Mouse (Mus musculus): ENCODE data around the gene Skint8. TPM values are rescaled to one million over a fixed set of nuclear protein-coding genes. Genes with fewer than 3 reads are reported as not detected.
"Not testable (repeated sequence)": the region's sequence is repeated elsewhere in the genome, so short reads cannot be mapped to it uniquely, and the experiment has no call there.

The Skint8 gene
- total RNA-seq (2022), result under 1 TPM in 1 of 4 experiments, not detected in 3; 0.11 TPM

GRCm38 (mm10) chr4:111919092-111919491, at the start of gene Skint8:
TSS of gene Skint8 (plus strand) at chr4:111919392.
- no peak for DNase-seq (ENCODE audit: low spot score in 2 of 2)

- DNase-seq (ENCODE audit: low spot score in 2 of 2), result no peak
These were observed 38.9 kb upstream of the Skint8 start for GRCm38 (mm10) chr4:111880112-111880875.

- DNase-seq (ENCODE audit: low spot score in 2 of 2), result no peak
These were observed 35.6 kb upstream of the Skint8 start for GRCm38 (mm10) chr4:111883543-111883942.

- peak; percentile 43 to 72 for DNase-seq (ENCODE audit: low spot score in 2 of 2)
These were observed 33.2 kb upstream of the Skint8 start for GRCm38 (mm10) chr4:111886018-111886417.

- peak; percentile 62 to 82 for DNase-seq (ENCODE audit: low spot score in 2 of 2)
These were observed 32.6 kb upstream of the Skint8 start for GRCm38 (mm10) chr4:111886607-111887006.

GRCm38 (mm10) chr4:111892138-111892537, 27.1 kb upstream of the Skint8 start:
- no peak for DNase-seq (ENCODE audit: low spot score in 2 of 2)

- no peak for DNase-seq (ENCODE audit: low spot score in 2 of 2)
These were observed 21.4 kb upstream of the Skint8 start for GRCm38 (mm10) chr4:111897755-111898154.

- no peak for DNase-seq (ENCODE audit: low spot score in 2 of 2)
These were observed 20.6 kb upstream of the Skint8 start for GRCm38 (mm10) chr4:111898566-111898965.

GRCm38 (mm10) chr4:111900491-111900890, 18.7 kb upstream of the Skint8 start:
- DNase-seq (ENCODE audit: low spot score in 2 of 2), result not testable (repeated sequence)

- no peak for DNase-seq (ENCODE audit: low spot score in 2 of 2)
These were observed 17.7 kb upstream of the Skint8 start for GRCm38 (mm10) chr4:111901473-111901872.

GRCm38 (mm10) chr4:111902775-111903174, 16.4 kb upstream of the Skint8 start, which contains the start of gene Slc5a9:
TSS of gene Slc5a9 (minus strand) at chr4:111902918.
- no peak for DNase-seq (ENCODE audit: low spot score in 2 of 2)

- no peak for DNase-seq (ENCODE audit: low spot score in 2 of 2)
These were observed 11.3 kb upstream of the Skint8 start for GRCm38 (mm10) chr4:111907926-111908325.

GRCm38 (mm10) chr4:111961309-111961708, 42.1 kb downstream of the Skint8 start:
- DNase-seq (ENCODE audit: low spot score in 2 of 2), result no peak

GRCm38 (mm10) chr4:111963241-111963640, 44.0 kb downstream of the Skint8 start:
- DNase-seq (ENCODE audit: low spot score in 2 of 2), result not testable (repeated sequence)

- no peak for DNase-seq (ENCODE audit: low spot score in 2 of 2)
These were observed 44.5 kb downstream of the Skint8 start for GRCm38 (mm10) chr4:111963669-111964068.

GRCm38 (mm10) chr4:111972623-111973022, 53.4 kb downstream of the Skint8 start, which contains the start of gene Skint7:
TSS of gene Skint7 (plus strand) at chr4:111972923.
- DNase-seq (ENCODE audit: low spot score in 2 of 2), result no peak

Other genes starting within 250 kb of the Skint8 start
- gene Spata6, start 199.4 kb upstream of the Skint8 start, total RNA-seq (2022), result 1 to 10 TPM; 3.6 to 6.3 (median 5.3) TPM
- gene Slc5a9, start 16.5 kb upstream of the Skint8 start, total RNA-seq (2022), result not detected
- gene Skint7, start 53.5 kb downstream of the Skint8 start, total RNA-seq (2022), result under 1 TPM; 0.33 to 0.78 (median 0.52) TPM
- gene Skint1, start 86.9 kb downstream of the Skint8 start, total RNA-seq (2022), result not detected
- not detected for gene Skint4, start 152.6 kb downstream of the Skint8 start, total RNA-seq (2022)

Measured in left cerebral cortex, adult 8-10 months (tissue).